Mouse (Mus musculus) limb, embryonic 11.5 days (tissue): ENCODE data around the gene Casp9. TPM values are rescaled to one million over a fixed set of nuclear protein-coding genes. Genes with fewer than 3 reads are reported as not detected.

Source experiments
- ATAC-seq: fragments of 200-750 bp; cut with Nextera tagmentation; 2 replicates; pipeline ENCODE4 v1.8.0; 2017; ENCODE audit warnings: low read depth; ENCODE audit not compliant: insufficient number of reproducible peaks, low FRiP score, low TSS enrichment
- DNase-seq: peaks from one replicate; pipeline ENCODE4 v3.0.0-alpha.2; 2015; ENCODE audit warnings: low spot score
- H3K27ac ChIP-seq: fragments of 300-500 bp; sonication (generic); replicated peaks from 2 replicates; pipeline ENCODE4 v1.5.1; 2014; ENCODE audit warnings: low read depth, mild to moderate bottlenecking, low read length
- H3K27me3 ChIP-seq: fragments of 300-500 bp; sonication (generic); 2 replicates; pipeline ENCODE4 v1.6.1; 2014; ENCODE audit warnings: mild to moderate bottlenecking, low read length, mixed read lengths; ENCODE audit not compliant: control insufficient read depth, insufficient read depth
- H3K36me3 ChIP-seq: fragments of 300-500 bp; sonication (generic); 2 replicates; pipeline ENCODE4 v1.6.1; 2014; ENCODE audit warnings: mild to moderate bottlenecking, low read length, moderate library complexity, mixed read lengths; ENCODE audit not compliant: control insufficient read depth, insufficient read depth
- H3K4me1 ChIP-seq: fragments of 300-500 bp; sonication (generic); 2 replicates; pipeline ENCODE4 v1.6.1; 2014; ENCODE audit warnings: low read length, mixed read lengths; ENCODE audit not compliant: control insufficient read depth, insufficient read depth
- H3K4me2 ChIP-seq: fragments of 300-500 bp; sonication (generic); 2 replicates; pipeline ENCODE4 v1.6.1; 2014; ENCODE audit warnings: low read depth, mild to moderate bottlenecking, moderate library complexity; ENCODE audit not compliant: severe bottlenecking
- H3K4me3 ChIP-seq: fragments of 300-500 bp; sonication (generic); 2 replicates; pipeline ENCODE4 v1.5.1; 2014; ENCODE audit warnings: low read depth, low read length
- H3K9ac ChIP-seq: fragments of 300-500 bp; sonication (generic); 2 replicates; pipeline ENCODE4 v1.6.1; 2014; ENCODE audit warnings: mild to moderate bottlenecking, low read length
- H3K9me3 ChIP-seq: fragments of 300-500 bp; sonication (generic); 2 replicates; pipeline ENCODE4 v1.6.1; 2016; ENCODE audit warnings: low read length; ENCODE audit not compliant: control insufficient read depth
- WGBS: fragments of 180-500 bp; shearing (Covaris S2); extraction: QIAGEN DNeasy Blood & Tissue Kit; methylation state at CpG from one replicate; pipeline ENCODE4 v1.1.7; 2014; 5-methylcytosine and 5-hydroxymethylcytosine counted together
- polyA plus RNA-seq: library from polyadenylated mRNA; unstranded; fragments of >200 nt; fragmentation: Nextera tagmentation; extraction: Ambion mirVana; gene quantifications from 2 replicates; pipeline ENCODE4 v1.2.1, GENCODE M21; 2014

Gene Casp9
- polyA plus RNA-seq, 1 experiment from 2014 or later = 19.0 TPM

DNA sequence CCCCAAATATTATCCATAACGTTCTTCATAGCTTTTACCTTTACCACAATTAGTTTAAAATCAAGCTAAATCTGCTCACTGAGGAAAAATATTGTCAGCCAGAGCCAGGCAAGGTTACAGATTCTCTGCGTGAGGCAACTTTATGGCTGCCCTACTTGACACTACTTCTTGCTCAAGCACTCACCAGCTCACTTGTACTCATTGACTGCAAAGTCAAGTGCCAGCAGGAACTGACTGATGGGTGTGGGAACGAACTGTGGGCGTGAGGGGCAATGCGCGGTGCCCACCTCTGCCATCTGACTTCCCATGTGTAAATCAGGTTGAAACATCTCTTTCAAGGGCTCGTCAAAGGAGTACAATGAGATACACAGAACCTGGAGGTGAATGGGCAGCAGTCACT, 6.0 kb upstream of the Casp9 start:
- H3K4me3 ChIP-seq = no peak overlapping the region
- ATAC-seq = no peak
- WGBS = 91% methylated on average over 7 of the region's 7 CpGs
- H3K27ac ChIP-seq = no peak overlapping the region
- H3K27me3 ChIP-seq = no peaks in the 10 kb centered on the region
- peaks cover 2% of the 10 kb centered on the region; the same call in 1 of the 2 replicates for H3K4me1 ChIP-seq
- no peak for DNase-seq
- H3K9ac ChIP-seq = no peak overlapping the region
- no peaks in the 10 kb centered on the region for H3K9me3 ChIP-seq
- no peak overlapping the region for H3K4me2 ChIP-seq
- peaks cover 8% of the 10 kb centered on the region for H3K36me3 ChIP-seq

DNA sequence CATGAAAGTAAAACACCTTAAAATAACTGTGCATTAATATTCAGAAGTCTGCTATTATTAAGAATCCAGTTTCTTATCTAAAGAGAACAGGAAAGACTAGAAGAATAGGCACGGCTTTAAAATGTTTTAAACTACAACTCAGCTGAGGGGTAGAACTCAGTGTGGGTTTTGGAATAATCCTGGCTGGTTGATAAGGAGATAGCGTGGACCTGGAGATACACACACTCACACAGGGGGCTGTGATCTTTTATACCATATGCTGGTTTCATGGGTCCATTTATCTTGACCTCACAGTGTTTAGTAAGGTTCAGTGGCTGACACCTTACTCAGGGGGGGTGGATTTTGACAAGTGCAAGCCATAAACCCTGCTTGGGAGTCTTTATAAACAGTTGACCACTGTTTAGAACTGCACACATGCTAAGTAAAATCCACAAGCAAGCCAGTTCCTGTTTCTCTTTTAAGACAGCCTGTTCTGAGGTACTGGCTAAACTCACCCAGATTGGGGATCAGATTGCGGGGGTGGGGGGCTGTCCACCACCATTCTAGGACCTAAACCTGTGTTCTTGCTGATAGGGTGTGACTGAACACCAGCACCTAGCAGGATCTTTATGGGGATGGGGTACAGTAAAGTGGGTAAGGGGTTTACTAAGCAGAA, 3.7 kb upstream of the Casp9 start:
- ATAC-seq (no peak), DNase-seq (no peak)
- no peaks in the 10 kb centered on the region for H3K9me3 ChIP-seq
- H3K4me1 ChIP-seq = peaks cover 2% of the 10 kb centered on the region; the same call in 1 of the 2 replicates
- WGBS = 59% methylated on average over 3 of the region's 3 CpGs
- no peaks in the 10 kb centered on the region for H3K27me3 ChIP-seq
- H3K4me3 ChIP-seq = peak overlapping the region; percentile 98
- H3K36me3 ChIP-seq = no peaks in the 10 kb centered on the region
- H3K27ac ChIP-seq = peak overlapping the region; percentile 52; the same call in 1 of the 2 replicates
- H3K9ac ChIP-seq = peak overlapping the region; percentile 89
- H3K4me2 ChIP-seq = peak overlapping the region; percentile 87

DNA sequence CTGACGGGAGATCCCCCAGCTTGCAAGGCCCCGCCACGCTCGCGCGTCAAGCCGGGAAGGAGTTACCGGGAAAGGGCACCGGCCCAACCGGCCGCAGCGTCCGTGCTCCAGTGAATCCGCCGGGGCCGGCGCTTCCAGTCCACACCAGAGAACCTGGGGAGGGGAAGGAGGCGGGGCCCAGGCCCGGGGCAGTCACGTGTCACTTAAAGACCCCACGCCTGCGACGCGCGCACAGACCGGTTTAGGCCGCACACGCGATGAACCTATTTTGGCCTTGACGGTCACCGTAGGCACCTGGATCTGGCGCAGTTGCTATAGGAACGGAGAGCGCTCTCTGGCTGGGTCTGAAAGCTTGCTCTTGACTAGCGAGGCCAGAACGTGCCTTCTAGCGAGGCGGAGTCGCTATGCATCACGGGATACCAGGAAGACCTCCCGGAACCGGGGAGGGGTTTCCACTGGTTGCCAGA, 2.9 kb upstream of the Casp9 start, which contains the start of gene Dnajc16:
TSS of gene Dnajc16 (minus strand) at position 408 of the 467 bp plus-strand sequence.
- ATAC-seq (peak; percentile 90), DNase-seq (peak; percentile 98)
- Histone ChIP-seq H3K36me3 (no peaks in the 10 kb centered on the region), H3K27me3 (no peaks in the 10 kb centered on the region), H3K4me1 (peaks cover 2% of the 10 kb centered on the region; the same call in 1 of the 2 replicates), H3K4me2 (peak within 1 kb of the TSS; percentile 87), H3K9ac (peak within 1 kb of the TSS; percentile 89), H3K9me3 (no peaks in the 10 kb centered on the region), H3K4me3 (peak within 1 kb of the TSS; percentile 98), H3K27ac (peak within 1 kb of the TSS; percentile 52; the same call in 1 of the 2 replicates)
- WGBS = under 1% methylated on average over 37 of the region's 42 CpGs

DNA sequence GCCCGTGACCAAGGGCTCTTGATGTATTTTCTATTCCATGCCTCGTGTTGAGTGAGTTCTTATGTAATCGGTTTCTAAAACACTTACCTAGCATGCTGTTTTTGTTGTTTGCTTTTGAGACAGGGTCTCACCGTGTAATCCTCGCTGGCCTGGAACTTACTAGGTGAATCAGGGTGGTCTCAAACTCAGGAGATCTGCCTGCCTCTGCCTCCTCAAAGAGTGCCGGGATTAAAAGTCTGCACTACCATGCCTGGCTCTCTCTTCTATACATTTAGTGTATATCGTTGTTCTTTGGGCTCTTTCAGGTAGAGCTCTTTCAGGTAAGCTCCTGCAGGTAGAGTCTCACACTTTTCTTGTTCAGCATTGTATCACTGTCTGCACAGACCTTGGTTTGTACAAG, 1.9 kb upstream of the Casp9 start:
- no peak for DNase-seq

DNA sequence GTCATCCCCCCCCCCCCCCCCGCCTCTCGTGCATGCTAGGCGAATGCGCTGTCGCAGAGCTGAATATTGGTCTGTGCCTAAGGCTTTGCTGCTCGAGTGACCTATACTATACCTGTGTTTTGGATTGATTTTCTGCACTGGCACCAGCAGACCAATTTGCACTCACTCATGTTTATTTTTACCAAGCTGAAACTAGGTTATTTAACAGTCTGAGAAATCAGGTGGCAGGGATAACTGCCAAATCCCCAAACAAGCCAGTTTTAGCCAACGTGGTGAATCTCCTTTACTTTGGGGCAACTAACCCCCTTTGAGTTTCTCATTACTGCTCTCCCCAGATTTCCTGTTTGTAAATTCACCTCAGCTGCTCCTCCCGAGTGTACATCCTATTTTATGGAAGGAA, 1.5 kb upstream of the Casp9 start:
- ATAC-seq (no peak), DNase-seq (no peak)
- Histone ChIP-seq H3K9ac (no peak overlapping the region), H3K27me3 (no peaks in the 10 kb centered on the region), H3K27ac (no peak overlapping the region), H3K4me1 (peaks cover 2% of the 10 kb centered on the region; the same call in 1 of the 2 replicates), H3K36me3 (no peaks in the 10 kb centered on the region; the same call in 1 of the 2 replicates), H3K4me3 (no peak overlapping the region), H3K9me3 (no peaks in the 10 kb centered on the region), H3K4me2 (no peak overlapping the region)
- 88% methylated on average over 8 of the region's 8 CpGs for WGBS

More for the DNA sequence above, 1.9 kb upstream of the Casp9 start:
- Histone ChIP-seq H3K4me3 (no peak overlapping the region), H3K9ac (no peak overlapping the region), H3K36me3 (no peaks in the 10 kb centered on the region; the same call in 1 of the 2 replicates), H3K9me3 (no peaks in the 10 kb centered on the region), H3K4me2 (no peak overlapping the region), H3K27me3 (no peaks in the 10 kb centered on the region), H3K4me1 (peaks cover 2% of the 10 kb centered on the region; the same call in 1 of the 2 replicates), H3K27ac (no peak overlapping the region)
- 90% methylated on average over 7 of the region's 7 CpGs for WGBS
- ATAC-seq = no peak

DNA sequence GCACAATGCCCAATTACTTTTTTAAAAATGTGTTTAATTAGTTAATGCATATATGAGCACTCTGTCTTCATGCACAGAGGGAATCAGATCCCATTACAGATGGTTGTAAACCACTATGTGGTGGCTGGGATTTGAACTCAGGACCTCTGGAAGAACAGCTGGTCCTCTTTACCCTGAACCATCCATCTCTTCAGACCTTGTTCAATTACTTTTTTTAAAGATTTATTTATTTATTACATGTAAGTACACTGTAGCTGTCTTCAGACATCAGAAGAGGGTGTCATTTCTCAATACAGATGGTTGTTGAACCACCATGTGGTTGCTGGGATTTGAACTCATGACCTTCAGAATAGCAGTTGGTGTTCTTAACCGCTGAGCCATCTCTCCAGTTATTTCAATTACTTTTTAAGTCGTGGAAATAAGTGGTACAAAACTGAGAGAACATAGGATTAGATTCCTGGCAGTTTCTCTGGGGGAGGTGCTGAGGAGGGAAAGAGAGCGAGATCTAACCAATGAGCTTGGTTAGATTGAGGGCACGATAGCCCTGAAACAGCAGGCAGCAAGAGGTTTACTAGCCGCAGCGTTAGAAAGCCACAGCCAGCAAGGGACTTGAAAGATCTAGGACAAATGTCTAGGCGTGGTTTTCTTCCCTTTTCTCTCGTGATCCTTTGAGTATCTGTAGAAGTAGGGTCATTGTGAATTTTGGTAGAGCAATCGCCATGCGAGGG, 694 bp upstream of the Casp9 start:
- H3K27me3 ChIP-seq = no peaks in the 10 kb centered on the region
- peak overlapping the region; percentile 60 for H3K4me3 ChIP-seq
- H3K4me1 ChIP-seq = peaks cover 2% of the 10 kb centered on the region; the same call in 1 of the 2 replicates
- H3K9ac ChIP-seq = no peak overlapping the region; the same call in 1 of the 2 replicates
- no peak for DNase-seq
- no peak for ATAC-seq
- no peaks in the 10 kb centered on the region; the same call in 1 of the 2 replicates for H3K36me3 ChIP-seq
- peak overlapping the region; percentile 55; the same call in 1 of the 2 replicates for H3K4me2 ChIP-seq
- no peaks in the 10 kb centered on the region for H3K9me3 ChIP-seq
- WGBS = 11% methylated on average over 10 of the region's 10 CpGs
- peak overlapping the region; percentile 66 for H3K27ac ChIP-seq

DNA sequence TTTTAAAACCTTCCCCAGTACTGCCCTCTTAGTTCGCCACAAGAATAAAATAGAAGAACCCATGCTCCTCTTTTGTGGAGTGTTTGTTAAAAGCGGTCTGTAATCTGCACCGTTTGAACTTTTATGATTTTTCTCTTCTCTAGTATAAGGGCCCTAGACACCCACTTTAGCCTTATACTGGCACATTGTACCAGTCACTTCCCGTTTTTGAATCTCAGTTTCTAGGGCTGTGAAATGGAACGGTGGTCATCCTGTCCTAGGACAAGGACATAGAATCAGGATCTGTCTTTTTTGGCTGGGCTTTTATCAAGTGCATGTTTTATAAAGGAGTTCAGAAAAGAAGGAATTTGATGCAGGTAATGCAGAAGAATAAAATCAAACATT, 732 bp downstream of the Casp9 start:
- Histone ChIP-seq H3K9ac (peak overlapping the region; percentile 74), H3K27ac (peak overlapping the region; percentile 70; the same call in 1 of the 2 replicates), H3K4me3 (peak overlapping the region; percentile 60), H3K4me1 (peaks cover 2% of the 10 kb centered on the region; the same call in 1 of the 2 replicates), H3K36me3 (no peaks in the 10 kb centered on the region; the same call in 1 of the 2 replicates), H3K27me3 (no peaks in the 10 kb centered on the region), H3K4me2 (peak overlapping the region; percentile 55), H3K9me3 (no peaks in the 10 kb centered on the region)
- 14% methylated on average over 5 of the region's 5 CpGs for WGBS
- ATAC-seq (no peak), DNase-seq (no peak)

DNA sequence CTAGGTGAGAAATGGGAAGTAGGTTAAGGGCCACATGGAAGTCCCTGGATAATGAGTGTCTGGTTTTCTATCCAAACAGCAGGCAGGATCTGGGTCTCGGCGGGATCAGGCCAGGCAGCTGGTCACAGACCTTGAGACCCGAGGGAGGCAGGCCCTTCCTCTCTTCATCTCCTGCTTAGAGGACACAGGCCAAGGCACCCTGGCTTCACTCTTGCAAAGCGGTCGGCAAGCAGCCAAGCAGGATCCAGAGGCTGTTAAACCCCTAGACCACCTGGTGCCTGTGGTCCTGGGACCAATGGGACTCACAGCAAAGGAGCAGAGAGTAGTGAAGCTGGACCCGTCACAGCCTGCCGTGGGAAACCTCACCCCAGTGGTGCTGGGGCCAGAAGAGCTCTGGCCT, 2.9 kb downstream of the Casp9 start:
- 83% methylated on average over 7 of the region's 7 CpGs for WGBS
- no peaks in the 10 kb centered on the region for H3K27me3 ChIP-seq
- H3K27ac ChIP-seq = no peak overlapping the region
- ATAC-seq (no peak), DNase-seq (no peak)
- H3K9ac ChIP-seq = no peak overlapping the region; the same call in 1 of the 2 replicates
- no peaks in the 10 kb centered on the region for H3K9me3 ChIP-seq
- no peaks in the 10 kb centered on the region; the same call in 1 of the 2 replicates for H3K36me3 ChIP-seq
- H3K4me1 ChIP-seq = no peaks in the 10 kb centered on the region; the same call in 1 of the 2 replicates
- no peak overlapping the region for H3K4me3 ChIP-seq
- no peak overlapping the region for H3K4me2 ChIP-seq
